Mouse (Mus musculus): ENCODE data around the gene Engase. TPM values are rescaled to one million over a fixed set of nuclear protein-coding genes. Genes with fewer than 3 reads are reported as not detected.

Gene Engase
- polyA plus RNA-seq, 1 experiment = 32.7 TPM

DNA sequence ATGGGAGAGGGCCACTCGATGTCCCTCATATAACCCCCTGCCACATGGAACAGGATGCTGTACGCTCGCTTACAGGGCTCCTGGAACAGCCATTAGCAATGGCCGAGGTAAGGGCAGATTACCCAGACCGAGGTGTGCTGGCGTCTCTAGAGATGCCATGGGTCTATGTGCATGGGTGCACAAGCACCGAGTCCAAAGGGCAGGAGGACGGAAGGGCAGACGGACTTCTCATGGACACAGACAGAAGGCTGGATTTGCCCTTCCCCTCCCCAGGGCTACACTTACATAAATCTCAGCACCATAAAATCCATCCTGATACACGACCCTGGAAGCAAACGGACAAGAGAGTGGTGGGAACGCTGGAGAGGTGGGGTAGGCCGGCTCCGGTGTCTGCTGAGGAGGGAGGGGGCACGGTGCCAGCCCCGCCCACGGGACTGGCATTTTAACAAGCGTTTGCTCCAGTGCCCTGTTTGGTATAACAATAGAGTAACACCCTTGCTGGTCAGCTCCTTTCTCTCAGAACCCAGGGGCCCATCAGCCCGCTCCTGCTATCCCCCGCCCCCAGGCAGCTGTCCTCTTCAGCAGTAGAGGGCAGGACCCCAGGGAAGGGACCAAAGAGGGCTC lies 19.5 kb downstream of the Engase start:
- H3K4me3 ChIP-seq (ENCODE audit: insufficient read depth, low read length) = no peak overlapping the region
- TF ChIP-seq CTCF (IDR thresholded peaks at IDR 0.05; ENCODE audit: low read depth, low read length) = no peak
- no peak for TF ChIP-seq POLR2A (IDR thresholded peaks at IDR 0.05; ENCODE audit: borderline replicate concordance, low read depth, low read length)
- no peaks in the 10 kb centered on the region for H3K4me1 ChIP-seq (ENCODE audit: control insufficient read depth, insufficient read depth, low read length)
- H3K27ac ChIP-seq (ENCODE audit: insufficient read depth, low read depth, low read length) = no peak overlapping the region

DNA sequence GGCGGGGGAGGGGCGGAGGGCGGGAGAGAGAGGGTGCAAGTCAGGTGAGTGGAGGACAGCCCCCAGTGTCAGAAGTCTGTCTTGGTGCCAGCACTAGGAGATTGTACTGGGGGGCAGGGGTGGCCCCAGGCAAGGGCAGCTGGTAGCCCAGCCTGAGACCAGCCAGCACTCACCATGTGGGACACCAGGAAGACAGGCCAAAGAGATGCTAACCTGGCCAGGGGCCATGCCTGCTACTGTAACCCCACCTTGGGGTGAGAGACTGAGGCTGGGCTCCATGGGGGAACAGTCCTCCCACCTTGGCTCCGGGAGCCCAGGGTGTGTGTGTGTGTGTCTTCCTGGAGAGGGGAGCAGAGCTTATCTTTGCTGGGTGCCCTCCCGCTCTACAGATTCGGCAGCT lies 26.4 kb downstream of the Engase start:
- no peak overlapping the region for H3K4me3 ChIP-seq (ENCODE audit: insufficient read depth, low read length)
- H3K27ac ChIP-seq (ENCODE audit: insufficient read depth, low read depth, low read length) = no peak overlapping the region

DNA sequence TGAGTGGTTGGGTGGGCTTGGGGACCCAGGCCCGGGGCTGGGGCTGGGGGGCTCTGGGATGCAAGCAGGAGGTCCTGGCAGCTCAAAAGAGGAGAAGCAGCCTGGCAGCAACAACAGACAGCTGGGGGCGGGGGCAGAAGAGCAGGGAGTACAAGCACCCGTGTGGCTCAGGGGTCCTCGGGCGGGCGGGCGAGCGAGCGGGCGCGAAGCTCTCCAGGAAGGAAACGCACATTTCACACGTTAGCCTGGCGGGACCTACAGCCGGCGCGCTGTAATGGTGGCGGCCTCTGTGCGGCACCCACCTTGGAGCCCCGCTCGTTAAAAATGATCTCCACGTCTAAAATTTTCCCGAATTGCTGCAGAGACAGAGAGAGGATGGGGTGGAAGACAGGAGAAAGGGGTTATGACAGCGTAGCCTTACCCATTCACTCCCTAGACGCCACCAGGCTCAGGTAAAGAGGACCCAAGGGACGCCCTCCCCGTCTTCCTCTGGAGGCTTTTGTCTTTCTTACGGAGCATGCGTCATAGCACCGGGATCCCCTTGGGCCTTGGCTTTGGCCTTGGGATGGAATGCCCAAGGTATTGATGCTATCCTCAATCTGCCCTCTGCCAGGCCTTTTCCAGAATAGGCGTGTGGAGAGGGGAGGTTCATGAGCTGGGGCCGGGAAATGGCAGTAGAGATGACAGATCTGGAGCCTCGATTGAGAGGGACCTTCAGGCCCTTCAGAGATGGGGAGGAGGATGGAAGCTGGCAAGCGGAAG lies 27.0 kb downstream of the Engase start:
- Histone ChIP-seq H3K4me3 (ENCODE audit: insufficient read depth, low read length) (no peak overlapping the region), H3K4me1 (ENCODE audit: control insufficient read depth, insufficient read depth, low read length) (no peaks in the 10 kb centered on the region), H3K27ac (ENCODE audit: insufficient read depth, low read depth, low read length) (no peak overlapping the region)
- TF ChIP-seq CTCF (IDR thresholded peaks at IDR 0.05; ENCODE audit: low read depth, low read length) = no peak
- TF ChIP-seq POLR2A (IDR thresholded peaks at IDR 0.05; ENCODE audit: borderline replicate concordance, low read depth, low read length) = no peak

More for the DNA sequence above, 26.4 kb downstream of the Engase start:
- H3K4me1 ChIP-seq (ENCODE audit: control insufficient read depth, insufficient read depth, low read length) = no peaks in the 10 kb centered on the region
- no peak for TF ChIP-seq CTCF (IDR thresholded peaks at IDR 0.05; ENCODE audit: low read depth, low read length)

DNA sequence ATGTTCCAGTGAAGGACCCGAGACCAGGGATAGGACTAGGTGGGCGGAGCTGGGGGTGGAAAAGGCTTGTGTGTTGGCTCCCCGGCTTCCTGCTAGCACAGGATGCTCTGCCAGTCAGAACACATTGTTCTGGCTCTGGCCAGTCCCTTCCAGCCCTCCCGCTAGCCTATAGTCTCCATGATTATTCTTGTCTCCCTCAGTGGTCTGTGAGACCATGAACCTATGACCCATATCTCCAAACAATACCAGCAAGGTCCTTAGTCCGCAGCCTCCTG lies 27.5 kb downstream of the Engase start:
- no peak for TF ChIP-seq POLR2A (IDR thresholded peaks at IDR 0.05; ENCODE audit: borderline replicate concordance, low read depth, low read length)
- TF ChIP-seq CTCF (IDR thresholded peaks at IDR 0.05; ENCODE audit: low read depth, low read length) = no peak
- H3K4me3 ChIP-seq (ENCODE audit: insufficient read depth, low read length) = no peak overlapping the region
- H3K27ac ChIP-seq (ENCODE audit: insufficient read depth, low read depth, low read length) = no peak overlapping the region
- no peaks in the 10 kb centered on the region for H3K4me1 ChIP-seq (ENCODE audit: control insufficient read depth, insufficient read depth, low read length)

DNA sequence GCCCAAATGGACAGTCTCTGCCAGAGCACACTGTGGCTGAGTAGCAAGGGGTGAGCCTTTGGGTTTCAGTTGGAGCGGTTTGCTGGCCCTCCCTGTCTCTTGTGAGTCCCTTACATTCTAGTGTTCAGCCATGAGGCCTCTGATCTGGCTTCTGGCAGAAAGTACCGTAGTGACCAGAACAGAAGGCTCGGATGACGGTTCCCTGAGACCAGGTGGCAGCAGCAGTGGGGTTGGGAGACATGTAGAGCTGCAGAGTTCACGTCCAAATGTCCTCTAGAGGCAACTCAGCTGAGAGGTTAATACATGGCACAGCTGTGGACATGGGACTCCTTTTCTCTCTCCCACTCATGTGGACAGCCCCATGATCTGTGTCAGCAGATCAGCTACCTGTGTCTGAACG lies 30.5 kb downstream of the Engase start:
- Histone ChIP-seq H3K27ac (ENCODE audit: insufficient read depth, low read depth, low read length) (no peak overlapping the region), H3K4me3 (ENCODE audit: insufficient read depth, low read length) (no peak overlapping the region), H3K4me1 (ENCODE audit: control insufficient read depth, insufficient read depth, low read length) (no peaks in the 10 kb centered on the region)
- TF ChIP-seq CTCF (IDR thresholded peaks at IDR 0.05; ENCODE audit: low read depth, low read length) (no peak), POLR2A (IDR thresholded peaks at IDR 0.05; ENCODE audit: borderline replicate concordance, low read depth, low read length) (no peak)

DNA sequence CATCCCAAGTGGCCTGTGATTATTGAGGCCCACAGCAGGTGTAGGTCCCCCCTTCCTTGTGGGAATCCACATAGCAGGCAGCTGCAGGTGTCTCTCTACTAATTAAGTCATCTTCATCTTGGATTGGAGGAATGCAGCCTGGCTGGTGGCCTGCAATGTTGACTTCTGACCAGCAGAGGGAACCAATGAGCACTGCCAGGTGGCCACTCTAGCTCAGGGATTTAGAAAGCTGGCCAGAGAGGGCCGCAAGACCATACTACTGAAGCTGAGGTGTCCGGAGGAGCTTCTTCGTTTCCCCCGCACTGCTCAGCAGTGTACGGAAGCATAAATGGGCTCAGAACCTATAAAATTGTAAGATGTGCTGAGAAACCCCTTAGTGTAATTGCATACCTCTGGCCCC lies 31.3 kb downstream of the Engase start:
- no peak overlapping the region for H3K27ac ChIP-seq (ENCODE audit: insufficient read depth, low read depth, low read length)
- peak; percentile 86 for TF ChIP-seq CTCF (IDR thresholded peaks at IDR 0.05; ENCODE audit: low read depth, low read length)
- TF ChIP-seq POLR2A (IDR thresholded peaks at IDR 0.05; ENCODE audit: borderline replicate concordance, low read depth, low read length) = no peak
- H3K4me3 ChIP-seq (ENCODE audit: insufficient read depth, low read length) = no peak overlapping the region
- no peaks in the 10 kb centered on the region for H3K4me1 ChIP-seq (ENCODE audit: control insufficient read depth, insufficient read depth, low read length)

DNA sequence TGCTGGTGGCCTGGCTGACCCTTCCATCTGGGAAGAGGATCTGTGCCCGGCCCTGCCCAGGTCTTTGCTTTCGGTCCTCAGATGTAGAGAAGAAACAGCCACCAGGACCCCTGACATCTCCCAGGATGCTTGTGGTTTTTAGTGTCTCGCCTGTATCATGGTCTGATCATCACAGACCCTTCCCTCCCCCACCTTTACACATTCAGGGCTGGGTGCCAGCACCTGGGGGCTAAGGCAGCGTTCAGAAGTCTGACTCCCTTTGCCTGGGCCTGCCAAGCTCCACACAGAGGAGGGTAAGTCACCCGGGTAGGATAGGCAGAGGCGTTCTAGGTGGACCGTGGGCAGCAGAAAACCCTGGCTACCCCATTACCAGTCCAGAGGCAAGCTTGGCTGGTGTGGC lies 31.7 kb downstream of the Engase start:
- H3K27ac ChIP-seq (ENCODE audit: insufficient read depth, low read depth, low read length) = no peak overlapping the region
- no peak overlapping the region for H3K4me3 ChIP-seq (ENCODE audit: insufficient read depth, low read length)
- no peaks in the 10 kb centered on the region for H3K4me1 ChIP-seq (ENCODE audit: control insufficient read depth, insufficient read depth, low read length)
- TF ChIP-seq CTCF (IDR thresholded peaks at IDR 0.05; ENCODE audit: low read depth, low read length) (no peak), POLR2A (IDR thresholded peaks at IDR 0.05; ENCODE audit: borderline replicate concordance, low read depth, low read length) (no peak)

DNA sequence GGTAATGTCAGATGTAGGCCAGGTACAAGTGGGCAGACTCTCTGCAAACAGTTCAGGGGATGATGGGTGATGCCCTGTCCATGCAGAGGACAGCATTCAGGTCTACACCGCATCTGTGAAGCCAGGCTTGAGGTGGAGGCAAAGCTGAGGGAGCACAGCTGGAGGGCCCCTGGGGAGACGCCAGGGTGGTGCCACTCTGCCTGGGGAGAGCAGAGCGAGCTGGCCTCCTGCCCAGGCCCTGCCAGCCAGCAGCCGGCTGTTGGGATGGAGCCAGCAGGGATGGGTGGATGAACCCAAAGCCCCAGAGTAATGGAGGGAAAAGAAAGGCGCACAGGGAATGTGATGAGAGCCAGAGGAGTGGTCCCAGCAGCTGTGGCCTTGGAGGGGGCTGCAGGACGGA lies 35.2 kb downstream of the Engase start:
- Histone ChIP-seq H3K27ac (ENCODE audit: insufficient read depth, low read depth, low read length) (no peak overlapping the region), H3K4me1 (ENCODE audit: control insufficient read depth, insufficient read depth, low read length) (no peaks in the 10 kb centered on the region), H3K4me3 (ENCODE audit: insufficient read depth, low read length) (no peak overlapping the region)
- no peak for TF ChIP-seq CTCF (IDR thresholded peaks at IDR 0.05; ENCODE audit: low read depth, low read length)
- TF ChIP-seq POLR2A (IDR thresholded peaks at IDR 0.05; ENCODE audit: borderline replicate concordance, low read depth, low read length) = no peak

DNA sequence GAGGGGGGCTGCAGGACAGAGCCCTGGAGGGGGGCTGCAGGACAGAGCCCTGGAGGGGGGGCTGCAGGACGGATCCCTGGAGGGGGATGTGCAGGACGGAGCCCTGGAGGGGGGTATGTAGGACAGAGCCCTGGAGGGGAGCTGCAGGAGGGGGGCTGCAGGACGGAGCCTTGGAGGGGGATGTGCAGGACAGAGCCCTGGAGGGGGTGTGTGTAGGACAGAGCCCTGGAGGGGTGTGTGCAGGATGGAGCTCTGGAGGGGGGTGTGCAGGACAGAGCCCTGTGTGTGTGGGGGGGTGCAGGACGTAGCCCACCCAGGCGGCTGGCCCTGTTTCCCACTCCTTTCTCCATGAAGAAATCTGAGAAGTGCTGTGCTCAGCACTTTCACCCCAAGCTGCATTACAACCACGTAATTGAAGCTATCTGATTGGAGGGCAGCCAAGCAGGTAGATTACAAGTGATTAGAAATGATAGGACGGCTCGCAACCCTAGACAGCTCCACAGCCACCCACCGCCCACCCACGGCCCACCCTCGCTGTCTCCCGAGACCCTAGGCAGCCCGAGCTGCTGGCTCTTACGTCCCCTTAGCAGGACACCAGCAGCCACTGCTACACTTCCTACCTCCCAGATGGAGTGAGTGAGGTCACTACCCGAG lies 35.8 kb downstream of the Engase start:
- Histone ChIP-seq H3K4me1 (ENCODE audit: control insufficient read depth, insufficient read depth, low read length) (no peaks in the 10 kb centered on the region), H3K27ac (ENCODE audit: insufficient read depth, low read depth, low read length) (no peak overlapping the region), H3K4me3 (ENCODE audit: insufficient read depth, low read length) (no peak overlapping the region)
- TF ChIP-seq CTCF (IDR thresholded peaks at IDR 0.05; ENCODE audit: low read depth, low read length) (no peak), POLR2A (IDR thresholded peaks at IDR 0.05; ENCODE audit: borderline replicate concordance, low read depth, low read length) (no peak)

DNA sequence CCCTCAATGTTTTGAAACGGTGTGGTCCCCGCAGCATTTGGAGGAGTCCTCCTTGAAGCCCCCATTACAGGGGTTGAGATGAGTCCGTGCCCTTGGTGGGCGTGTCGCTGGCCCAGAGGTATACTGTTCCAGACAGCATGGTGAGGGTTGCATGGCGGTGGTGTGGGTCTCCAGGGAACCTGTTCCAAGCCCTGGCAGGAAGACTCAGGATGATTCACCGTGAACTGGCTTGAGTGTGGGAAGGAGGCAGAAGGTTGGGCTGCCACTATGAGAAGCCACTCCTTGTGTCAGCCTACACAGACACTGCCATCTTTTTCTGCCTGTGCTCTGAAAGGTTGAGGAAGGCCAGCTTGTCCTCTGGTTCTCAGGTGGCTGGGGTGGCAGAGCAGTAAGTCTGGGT lies 41.3 kb downstream of the Engase start:
- Histone ChIP-seq H3K4me1 (ENCODE audit: control insufficient read depth, insufficient read depth, low read length) (no peaks in the 10 kb centered on the region), H3K4me3 (ENCODE audit: insufficient read depth, low read length) (no peak overlapping the region), H3K27ac (ENCODE audit: insufficient read depth, low read depth, low read length) (no peak overlapping the region)
- TF ChIP-seq CTCF (IDR thresholded peaks at IDR 0.05; ENCODE audit: low read depth, low read length) = no peak
- no peak for TF ChIP-seq POLR2A (IDR thresholded peaks at IDR 0.05; ENCODE audit: borderline replicate concordance, low read depth, low read length)

Data from bone marrow macrophage, adult 2 months (primary cell).